Mouse (Mus musculus) right cerebral cortex, adult 18-20 months (tissue): ENCODE results near the gene Srp9.

Experiments
- DNase-seq: peaks from one replicate; pipeline ENCODE4 v3.0.0; 2022; ENCODE audit warnings: mixed read lengths

The Srp9 gene

GRCm38 (mm10) chr1:182107251-182107650, 17.3 kb upstream of the Srp9 start:
- DNase-seq, result no peak

- no peak for DNase-seq
Measured at GRCm38 (mm10) chr1:182108397-182109099, 16.0 kb upstream of the Srp9 start.

GRCm38 (mm10) chr1:182110185-182110584, 14.4 kb upstream of the Srp9 start:
- DNase-seq, result no peak

- DNase-seq, result no peak
Measured at GRCm38 (mm10) chr1:182110708-182111385, 13.7 kb upstream of the Srp9 start.

GRCm38 (mm10) chr1:182111386-182112317, 12.9 kb upstream of the Srp9 start:
- DNase-seq, result no peak

GRCm38 (mm10) chr1:182112385-182112784, 12.2 kb upstream of the Srp9 start:
- no peak for DNase-seq

- no peak for DNase-seq
Measured at GRCm38 (mm10) chr1:182113131-182113530, 11.4 kb upstream of the Srp9 start.

GRCm38 (mm10) chr1:182113587-182114500, 10.7 kb upstream of the Srp9 start:
- DNase-seq, result peak; percentile 26

- peak; percentile 47 for DNase-seq
Measured at GRCm38 (mm10) chr1:182115197-182115596, 9.3 kb upstream of the Srp9 start.

- DNase-seq, result no peak
Measured at GRCm38 (mm10) chr1:182115651-182116408, 8.7 kb upstream of the Srp9 start.

- no peak for DNase-seq
Measured at GRCm38 (mm10) chr1:182122413-182122812, 2.1 kb upstream of the Srp9 start.

GRCm38 (mm10) chr1:182124924-182125368, 409 bp downstream of the Srp9 start:
- DNase-seq, result peak; percentile 87

GRCm38 (mm10) chr1:182130830-182131229, 6.3 kb downstream of the Srp9 start:
- no peak for DNase-seq

- DNase-seq, result no peak
Measured at GRCm38 (mm10) chr1:182137204-182138125, 12.9 kb downstream of the Srp9 start.

GRCm38 (mm10) chr1:182138172-182138571, 13.6 kb downstream of the Srp9 start:
- DNase-seq, result no peak

GRCm38 (mm10) chr1:182139937-182140336, 15.4 kb downstream of the Srp9 start:
- no peak for DNase-seq

- peak; percentile 71 for DNase-seq
Measured at GRCm38 (mm10) chr1:182140370-182140769, 15.8 kb downstream of the Srp9 start.

- no peak for DNase-seq
Measured at GRCm38 (mm10) chr1:182142725-182143124, 18.2 kb downstream of the Srp9 start.

- no peak for DNase-seq
Measured at GRCm38 (mm10) chr1:182143288-182143687, 18.8 kb downstream of the Srp9 start.

GRCm38 (mm10) chr1:182145546-182145945, 21.0 kb downstream of the Srp9 start:
- DNase-seq, result no peak
